Mouse (Mus musculus) CH12.LX (cell line): ENCODE data around the gene Nphp4. TPM values are rescaled to one million over a fixed set of nuclear protein-coding genes. Genes with fewer than 3 reads are reported as not detected.

ENCODE experiments used
- DNase-seq: peaks from one replicate; pipeline ENCODE4 v3.0.0-alpha.2; 2013; ENCODE audit errors: extremely low read depth
- H3K27ac ChIP-seq: 2 replicates; pipeline ENCODE4 v1.5.1; 2012; ENCODE audit warnings: low read depth, mild to moderate bottlenecking, control low read depth, moderate library complexity; ENCODE audit not compliant: insufficient read depth
- H3K27me3 ChIP-seq: replicated peaks from 2 replicates; pipeline ENCODE3; 2012; ENCODE audit warnings: inconsistent platforms
- H3K36me3 ChIP-seq, 2 experiments: replicated peaks in 1 of 2; 2 replicates each; pipeline versions ENCODE3 to v1.6.1; 2012; ENCODE audit warnings: inconsistent platforms in 1 of 2, low read length in 1 of 2, mild to moderate bottlenecking in 1 of 2, mixed read lengths in 1 of 2, moderate library complexity in 1 of 2; ENCODE audit not compliant: control insufficient read depth in 1 of 2, insufficient read depth in 1 of 2
- H3K4me1 ChIP-seq, 2 experiments: 2 replicates each; pipeline ENCODE4 v1.6.1; 2012; ENCODE audit warnings: inconsistent platforms in 1 of 2, moderate library complexity in 1 of 2; ENCODE audit not compliant: insufficient read depth in 2 of 2, control insufficient read depth in 1 of 2
- H3K4me2 ChIP-seq: 2 replicates; pipeline ENCODE4 v1.6.1; 2012; ENCODE audit warnings: low read depth, mild to moderate bottlenecking, control low read depth; ENCODE audit not compliant: poor library complexity, insufficient read depth, severe bottlenecking
- H3K4me3 ChIP-seq, 3 experiments: fragments of 150-350 bp in 1 of 3; sonication (generic) in 1 of 3; replicated peaks in 1 of 3; 2 replicates each; pipeline versions ENCODE3 to v1.5.1; 2011 to 2012; ENCODE audit warnings: low read depth in 2 of 3, low read length in 2 of 3, mild to moderate bottlenecking in 2 of 3, moderate library complexity in 2 of 3, control low read depth in 1 of 3, improper control_type of control experiment in 1 of 3, inconsistent platforms in 1 of 3, mixed read lengths in 1 of 3; ENCODE audit not compliant: poor library complexity in 1 of 3
- H3K79me2 ChIP-seq: replicated peaks from 2 replicates; pipeline ENCODE4 v1.6.1; 2012; ENCODE audit warnings: mild to moderate bottlenecking, moderate library complexity; ENCODE audit not compliant: control insufficient read depth, poor library complexity, insufficient read depth, severe bottlenecking; ENCODE audit errors: extremely low read depth
- H3K9ac ChIP-seq: 2 replicates; pipeline ENCODE4 v1.6.1; 2012; ENCODE audit warnings: low read depth, mild to moderate bottlenecking, control low read depth, moderate library complexity; ENCODE audit not compliant: insufficient read depth
- H3K9me3 ChIP-seq: replicated peaks from 2 replicates; pipeline ENCODE3; 2012; ENCODE audit warnings: low read length, inconsistent platforms, mixed read lengths
- BHLHE40 ChIP-seq: IDR thresholded peaks from 2 replicates; pipeline ENCODE4 v1.6.1; 2011; ENCODE audit warnings: mild to moderate bottlenecking, low read depth, low read length, improper control_type of control experiment
- CHD1 ChIP-seq: IDR thresholded peaks from 2 replicates; pipeline ENCODE4 v1.6.1; 2012; ENCODE audit warnings: low read depth, low read length, improper control_type of control experiment, inconsistent platforms
- CTCF ChIP-seq, 2 experiments: IDR thresholded peaks in 1 of 2; conservative IDR thresholded peaks in 1 of 2; 2 replicates each; pipeline ENCODE4 v1.5.1; 2011 to 2012; ENCODE audit warnings: low read depth in 2 of 2, low read length in 2 of 2, improper control_type of control experiment in 1 of 2, inconsistent platforms in 1 of 2, mild to moderate bottlenecking in 1 of 2, moderate library complexity in 1 of 2
- ELF1 ChIP-seq: IDR thresholded peaks from 2 replicates; pipeline ENCODE4 v1.6.1; 2014; ENCODE audit warnings: low read depth, mild to moderate bottlenecking, inconsistent platforms, low read length, improper control_type of control experiment
- EP300 ChIP-seq: IDR thresholded peaks from 2 replicates; pipeline ENCODE4 v1.6.1; 2011; ENCODE audit warnings: low read length, improper control_type of control experiment
- ETS1 ChIP-seq: conservative IDR thresholded peaks from 2 replicates; pipeline ENCODE4 v1.6.1; 2012; ENCODE audit warnings: low read depth, mild to moderate bottlenecking, inconsistent platforms, low read length, improper control_type of control experiment, moderate library complexity
- IRF4 ChIP-seq: IDR thresholded peaks from 2 replicates; pipeline ENCODE4 v1.6.1; 2014; ENCODE audit warnings: low read depth, mild to moderate bottlenecking, inconsistent platforms, low read length, improper control_type of control experiment
- JUND ChIP-seq: conservative IDR thresholded peaks from 2 replicates; pipeline ENCODE4 v1.6.1; 2011; ENCODE audit warnings: low read depth, low read length, improper control_type of control experiment
- MAFK ChIP-seq: IDR thresholded peaks from 2 replicates; pipeline ENCODE4 v1.6.1; 2011; ENCODE audit warnings: low read length, improper control_type of control experiment; ENCODE audit not compliant: insufficient replicate concordance
- MAX ChIP-seq: IDR thresholded peaks from 2 replicates; pipeline ENCODE4 v1.6.1; 2011; ENCODE audit warnings: low read length, improper control_type of control experiment
- MAZ ChIP-seq: IDR thresholded peaks from 2 replicates; pipeline ENCODE4 v1.6.1; 2012; ENCODE audit warnings: low read depth, mild to moderate bottlenecking, inconsistent platforms, low read length, improper control_type of control experiment, moderate library complexity
- MXI1 ChIP-seq: IDR thresholded peaks from 2 replicates; pipeline ENCODE4 v1.6.1; 2011; ENCODE audit warnings: mild to moderate bottlenecking, low read depth, low read length, improper control_type of control experiment
- PAX5 ChIP-seq: IDR thresholded peaks from 2 replicates; pipeline ENCODE4 v1.6.1; 2012; ENCODE audit warnings: low read length, inconsistent platforms, mixed read lengths
- POLR2AphosphoS2 ChIP-seq: IDR thresholded peaks from 2 replicates; pipeline ENCODE4 v1.6.1; 2011; ENCODE audit warnings: low read depth, low read length, improper control_type of control experiment
- RCOR1 ChIP-seq: conservative IDR thresholded peaks from 2 replicates; pipeline ENCODE4 v1.6.1; 2012; ENCODE audit warnings: low read depth, mild to moderate bottlenecking, inconsistent platforms, low read length, improper control_type of control experiment
- SMC3 ChIP-seq: IDR thresholded peaks from 2 replicates; pipeline ENCODE4 v1.6.1; 2011; ENCODE audit warnings: low read depth, low read length, improper control_type of control experiment
- TCF12 ChIP-seq: IDR thresholded peaks from 2 replicates; pipeline ENCODE4 v1.6.1; 2014; ENCODE audit warnings: low read depth, mild to moderate bottlenecking, inconsistent platforms, low read length, improper control_type of control experiment
- UBTF ChIP-seq: IDR thresholded peaks from 2 replicates; pipeline ENCODE4 v1.6.1; 2012; ENCODE audit warnings: low read depth, mild to moderate bottlenecking, inconsistent platforms, low read length, improper control_type of control experiment, moderate library complexity
- USF2 ChIP-seq: conservative IDR thresholded peaks from 2 replicates; pipeline ENCODE4 v1.6.1; 2011; ENCODE audit warnings: low read depth, low read length, improper control_type of control experiment
- ZC3H11A ChIP-seq: IDR thresholded peaks from 2 replicates; pipeline ENCODE4 v1.6.1; 2012; ENCODE audit warnings: low read depth, mild to moderate bottlenecking, inconsistent platforms, low read length, improper control_type of control experiment
- ZKSCAN1 ChIP-seq: IDR thresholded peaks from 2 replicates; pipeline ENCODE4 v1.6.1; 2012; ENCODE audit warnings: low read depth, inconsistent platforms, low read length, improper control_type of control experiment, borderline replicate concordance
- dilution Hi-C: fragments of 300-500 bp; cut with MboI; formaldehyde crosslinking; loops from 2 replicates; pipeline ENCODE4 v1.14.3; 2020; ENCODE audit warnings: low sequenced_read_pairs; ENCODE audit not compliant: extremely low pct_unique_long_range_greater_than_20kb, extremely low pct_ligation_motif_present
- in situ Hi-C: fragments of 300-500 bp; cut with MboI; formaldehyde crosslinking; loops from 3 replicates; pipeline ENCODE4 v1.14.3; 2019; ENCODE audit warnings: low sequenced_read_pairs, low pct_ligation_motif_present, low pct_unique_long_range_greater_than_20kb, mixed read lengths
- polyA plus RNA-seq: library from polyadenylated mRNA; unstranded; fragments of >175 nt; gene quantifications from 2 replicates; pipeline ENCODE4 v1.2.1, GENCODE M21; 2012; ENCODE audit warnings: low read depth; ENCODE audit not compliant: insufficient read length
- total RNA-seq, 2 experiments: library from RNA; depleted of rRNA; stranded (reverse); fragments of 300-350 nt in 1 of 2; fragments of >200 nt in 1 of 2; gene quantifications; 2 replicates each; pipeline ENCODE4 v1.2.3; 2012 to 2014

The Nphp4 gene
- total and polyA plus RNA-seq, 3 experiments: 0.09 to 0.68 TPM; not detected in 1

DNA sequence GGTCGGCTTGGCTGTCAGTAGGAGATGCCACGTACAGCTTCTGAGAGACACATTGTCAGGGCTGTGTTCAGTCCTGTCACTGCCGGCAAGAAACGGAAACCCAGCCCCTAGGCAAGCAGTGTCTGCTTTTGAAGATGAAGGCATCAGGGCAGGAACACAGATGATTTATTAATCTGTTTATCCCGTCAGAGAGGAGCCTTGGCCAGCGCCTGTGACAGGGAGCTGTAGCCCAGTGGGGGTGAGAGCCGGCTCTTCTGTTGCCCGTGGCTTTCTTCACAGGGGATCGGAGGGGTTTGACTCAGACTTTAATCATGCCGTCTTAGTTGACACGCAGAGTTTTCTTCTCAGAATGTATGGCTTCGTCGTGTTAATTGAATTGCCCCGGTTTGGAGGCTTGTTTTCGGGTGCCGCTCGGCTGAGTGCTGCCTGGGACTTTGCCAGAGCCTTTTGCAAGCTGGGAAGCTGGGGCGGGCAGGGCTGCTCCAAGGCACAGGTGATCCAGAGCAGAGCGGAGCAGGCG lies 17.9 kb downstream of the Nphp4 start:
- DNase-seq: no peak
- Histone ChIP-seq H3K9ac (no peak overlapping the region), H3K4me3 (no peak overlapping the region), H3K36me3 (no peaks in the 10 kb centered on the region), H3K27ac (no peak overlapping the region), H3K4me2 (no peak overlapping the region), H3K27me3 (no peaks in the 10 kb centered on the region), H3K9me3 (peaks cover 92% of the 10 kb centered on the region), H3K4me1 (no peaks in the 10 kb centered on the region), H3K79me2 (no peaks in the 10 kb centered on the region)
- in situ Hi-C loops: loop anchor here (25.0 kb wide), 1 partner anchor 1443 kb away; no protein-coding TSS in a partner anchor
- no peak for TF ChIP-seq MAX
- TF ChIP-seq MXI1: no peak
- no peak for TF ChIP-seq USF2
- no peak for TF ChIP-seq TCF12
- TF ChIP-seq MAFK: no peak
- TF ChIP-seq ETS1: no peak
- no peak for TF ChIP-seq IRF4
- no peak for TF ChIP-seq CTCF (conservative IDR thresholded peaks at IDR 0.05 in 1 of 2, IDR thresholded peaks at IDR 0.05 in 1 of 2; ENCODE audit: low read depth in 2 of 2, low read length in 2 of 2)
- no peak for TF ChIP-seq BHLHE40
- TF ChIP-seq ELF1: no peak
- TF ChIP-seq MAZ: no peak
- dilution Hi-C loops: no loop called here

DNA sequence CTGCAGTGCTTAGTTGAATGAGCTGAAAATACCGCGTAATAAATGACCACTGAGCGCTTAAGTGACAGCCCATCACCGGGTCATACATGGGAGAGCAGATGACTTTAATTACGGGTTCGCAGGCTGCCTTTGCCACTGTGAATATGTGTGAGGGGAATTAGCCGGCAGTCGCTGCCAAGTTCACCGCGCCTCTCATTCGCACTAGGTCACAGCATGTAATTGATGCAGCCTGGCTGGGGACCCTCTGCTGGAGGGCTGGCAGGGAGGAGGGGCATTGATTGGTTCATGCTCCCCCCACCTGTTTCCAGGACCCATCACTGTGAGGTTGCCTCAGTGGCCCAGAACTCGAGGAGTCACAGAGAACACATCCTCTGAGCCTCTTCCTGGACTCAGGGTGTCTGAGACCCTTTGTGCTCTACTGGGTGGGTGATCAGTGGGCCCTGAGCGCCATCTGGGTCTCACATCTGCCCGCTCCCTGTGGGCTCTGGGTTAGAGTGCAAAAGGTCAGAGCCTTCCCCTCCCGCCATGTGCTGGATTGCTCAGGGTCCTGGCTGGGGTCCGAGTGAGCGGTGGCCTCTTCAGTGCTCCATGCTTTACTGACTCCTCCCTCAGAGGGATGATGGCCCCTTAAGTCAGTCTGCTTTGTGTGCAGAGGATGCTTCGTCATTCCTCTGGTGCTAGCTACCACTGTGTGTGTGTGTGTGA lies 35.9 kb downstream of the Nphp4 start:
- Histone ChIP-seq H3K4me3 (no peak overlapping the region), H3K4me2 (no peak overlapping the region), H3K79me2 (no peaks in the 10 kb centered on the region), H3K36me3 (no peaks in the 10 kb centered on the region), H3K9me3 (peaks cover 88% of the 10 kb centered on the region), H3K27ac (no peak overlapping the region), H3K9ac (no peak overlapping the region), H3K4me1 (no peaks in the 10 kb centered on the region), H3K27me3 (no peaks in the 10 kb centered on the region)
- in situ Hi-C loops (no loop called here), dilution Hi-C loops (no loop called here)
- no peak for DNase-seq
- TF ChIP-seq ZC3H11A (no peak), BHLHE40 (no peak), USF2 (no peak), PAX5 (no peak), RCOR1 (no peak), SMC3 (no peak), MAFK (no peak), MAZ (no peak), POLR2AphosphoS2 (no peak), EP300 (no peak), TCF12 (no peak), CHD1 (no peak), ZKSCAN1 (no peak), JUND (no peak), UBTF (no peak)
